Mouse (Mus musculus) MEL (cell line): ENCODE measurements around the gene Ildr2. TPM values are rescaled to one million over a fixed set of nuclear protein-coding genes. Genes with fewer than 3 reads are reported as not detected.

Experiments
- DNase-seq: peaks from one replicate; pipeline ENCODE4 v3.0.0; 2011; ENCODE audit warnings: low read depth, low spot score
- H3K27ac ChIP-seq: 2 replicates; pipeline ENCODE4 v1.5.1; 2012; ENCODE audit warnings: low read depth, mild to moderate bottlenecking, control low read depth, low read length, moderate library complexity; ENCODE audit not compliant: control insufficient read depth
- H3K27me3 ChIP-seq, 2 experiments: fragments of 150-350 bp in 1 of 2; sonication (generic) in 1 of 2; 2 replicates each; pipeline ENCODE4 v1.6.1; 2012; ENCODE audit warnings: low read length in 2 of 2, mild to moderate bottlenecking in 2 of 2, improper control_type of control experiment in 1 of 2, moderate library complexity in 1 of 2; ENCODE audit not compliant: insufficient read depth in 2 of 2, control insufficient read depth in 1 of 2
- H3K36me3 ChIP-seq, 2 experiments: 2 replicates each; pipeline ENCODE4 v1.6.1; 2012 to 2014; ENCODE audit warnings: low read length in 2 of 2, improper control_type of control experiment in 1 of 2, inconsistent platforms in 1 of 2, mild to moderate bottlenecking in 1 of 2; ENCODE audit not compliant: insufficient read depth in 2 of 2, control insufficient read depth in 1 of 2
- H3K4me1 ChIP-seq, 2 experiments: fragments of 150-350 bp in 1 of 2; sonication (generic) in 1 of 2; 2 replicates each; pipeline ENCODE4 v1.6.1; 2012; ENCODE audit warnings: low read length in 2 of 2, improper control_type of control experiment in 1 of 2, mild to moderate bottlenecking in 1 of 2; ENCODE audit not compliant: insufficient read depth in 2 of 2, control insufficient read depth in 1 of 2
- H3K4me3 ChIP-seq, 2 experiments: fragments of 150-350 bp in 1 of 2; sonication (generic) in 1 of 2; 2 replicates each; pipeline ENCODE4 v1.5.1; 2012; ENCODE audit warnings: low read depth in 2 of 2, low read length in 2 of 2, mild to moderate bottlenecking in 2 of 2, moderate library complexity in 2 of 2, control low read depth in 1 of 2, improper control_type of control experiment in 1 of 2; ENCODE audit not compliant: control insufficient read depth in 1 of 2, insufficient read depth in 1 of 2
- H3K79me2 ChIP-seq: 2 replicates; pipeline ENCODE4 v1.6.1; 2012; ENCODE audit warnings: mild to moderate bottlenecking, low read length, moderate library complexity; ENCODE audit not compliant: control insufficient read depth, poor library complexity, insufficient read depth
- H3K9ac ChIP-seq: 2 replicates; pipeline ENCODE4 v1.6.1; 2012; ENCODE audit warnings: low read depth, mild to moderate bottlenecking, control low read depth, low read length, moderate library complexity; ENCODE audit not compliant: control insufficient read depth, poor library complexity, severe bottlenecking
- H3K9me3 ChIP-seq: fragments of 150-350 bp; sonication (generic); replicated peaks from 2 replicates; pipeline ENCODE4 v1.6.1; 2012; ENCODE audit warnings: mild to moderate bottlenecking, low read length, improper control_type of control experiment, moderate library complexity; ENCODE audit not compliant: insufficient read depth
- CHD1 ChIP-seq: IDR thresholded peaks from 2 replicates; pipeline ENCODE4 v1.6.1; 2012; ENCODE audit warnings: low read depth, mild to moderate bottlenecking, inconsistent platforms, low read length, improper control_type of control experiment
- CHD2 ChIP-seq: IDR thresholded peaks from 2 replicates; pipeline ENCODE4 v1.6.1; 2011; ENCODE audit warnings: low read length, improper control_type of control experiment
- CTCF ChIP-seq, 3 experiments: IDR thresholded peaks in 2 of 3; conservative IDR thresholded peaks in 1 of 3; 2 replicates each; pipeline ENCODE4 v1.5.1; 2011 to 2012; ENCODE audit warnings: low read length in 3 of 3, low read depth in 2 of 3, mild to moderate bottlenecking in 2 of 3, improper control_type of control experiment in 1 of 3, inconsistent platforms in 1 of 3, mixed read lengths in 1 of 3, moderate library complexity in 1 of 3; ENCODE audit not compliant: control insufficient read depth in 1 of 3, insufficient read depth in 1 of 3, poor library complexity in 1 of 3, severe bottlenecking in 1 of 3
- EP300 ChIP-seq, 2 experiments: IDR thresholded peaks; 2 replicates each; pipeline ENCODE4 v1.6.1; 2011; ENCODE audit warnings: improper control_type of control experiment in 2 of 2, low read length in 2 of 2, low read depth in 1 of 2, mild to moderate bottlenecking in 1 of 2
- JUND ChIP-seq: IDR thresholded peaks from 2 replicates; pipeline ENCODE4 v1.6.1; 2011; ENCODE audit warnings: low read depth, mild to moderate bottlenecking, improper control_type of control experiment, low read length
- MAZ ChIP-seq: IDR thresholded peaks from 2 replicates; pipeline ENCODE4 v1.6.1; 2012; ENCODE audit warnings: low read depth, mild to moderate bottlenecking, inconsistent platforms, low read length, improper control_type of control experiment
- MXI1 ChIP-seq: IDR thresholded peaks from 2 replicates; pipeline ENCODE4 v1.6.1; 2011; ENCODE audit warnings: mild to moderate bottlenecking, low read depth, low read length, improper control_type of control experiment
- MYB ChIP-seq: IDR thresholded peaks from 2 replicates; pipeline ENCODE4 v1.6.1; 2011; ENCODE audit warnings: mild to moderate bottlenecking, low read depth, low read length, improper control_type of control experiment
- NRF1 ChIP-seq: IDR thresholded peaks from 2 replicates; pipeline ENCODE4 v1.6.1; 2014; ENCODE audit warnings: low read depth, mild to moderate bottlenecking, inconsistent platforms, low read length, improper control_type of control experiment, moderate library complexity; ENCODE audit not compliant: poor library complexity, insufficient read depth, severe bottlenecking
- POLR2AphosphoS2 ChIP-seq: IDR thresholded peaks from 2 replicates; pipeline ENCODE4 v1.6.1; 2011; ENCODE audit warnings: low read length, improper control_type of control experiment
- SMC3 ChIP-seq: IDR thresholded peaks from 2 replicates; pipeline ENCODE4 v1.6.1; 2011; ENCODE audit warnings: low read depth, low read length, improper control_type of control experiment
- TAL1 ChIP-seq: IDR thresholded peaks from 2 replicates; pipeline ENCODE4 v1.6.1; 2012; ENCODE audit warnings: mild to moderate bottlenecking, inconsistent platforms, low read length, moderate library complexity, mixed read lengths
- TBP ChIP-seq: IDR thresholded peaks from 2 replicates; pipeline ENCODE4 v1.8.0; 2011; ENCODE audit warnings: low read depth, low read length, improper control_type of control experiment
- USF1 ChIP-seq: IDR thresholded peaks from 2 replicates; pipeline ENCODE4 v1.6.1; 2014; ENCODE audit warnings: low read depth, mild to moderate bottlenecking, inconsistent platforms, low read length, improper control_type of control experiment, moderate library complexity
- ZC3H11A ChIP-seq: IDR thresholded peaks from 2 replicates; pipeline ENCODE4 v1.6.1; 2012; ENCODE audit warnings: low read depth, mild to moderate bottlenecking, inconsistent platforms, low read length, improper control_type of control experiment
- ZNF384 ChIP-seq: IDR thresholded peaks from 2 replicates; pipeline ENCODE4 v1.6.1; 2012; ENCODE audit warnings: low read depth, mild to moderate bottlenecking, inconsistent platforms, low read length, improper control_type of control experiment
- polyA plus RNA-seq, 2 experiments: library from polyadenylated mRNA; stranded (reverse) in 1 of 2; unstranded in 1 of 2; fragments of >175 nt in 1 of 2; fragments of >200 nt in 1 of 2; gene quantifications; 2 replicates each; pipeline versions ENCODE4 v1.2.1 to v1.2.4; 2012; ENCODE audit warnings: low replicate concordance in 2 of 2, low read depth in 1 of 2; ENCODE audit not compliant: insufficient read length in 2 of 2, insufficient read depth in 1 of 2, missing spikeins in 1 of 2
- total RNA-seq: library from RNA; depleted of rRNA; stranded (reverse); fragments of 300-350 nt; gene quantifications from 2 replicates; pipeline ENCODE4 v1.2.3, GENCODE M21; 2012; rRNA removed

Ildr2 gene
- total RNA-seq = not detected in 2 replicates
- polyA plus RNA-seq = not detected

DNA sequence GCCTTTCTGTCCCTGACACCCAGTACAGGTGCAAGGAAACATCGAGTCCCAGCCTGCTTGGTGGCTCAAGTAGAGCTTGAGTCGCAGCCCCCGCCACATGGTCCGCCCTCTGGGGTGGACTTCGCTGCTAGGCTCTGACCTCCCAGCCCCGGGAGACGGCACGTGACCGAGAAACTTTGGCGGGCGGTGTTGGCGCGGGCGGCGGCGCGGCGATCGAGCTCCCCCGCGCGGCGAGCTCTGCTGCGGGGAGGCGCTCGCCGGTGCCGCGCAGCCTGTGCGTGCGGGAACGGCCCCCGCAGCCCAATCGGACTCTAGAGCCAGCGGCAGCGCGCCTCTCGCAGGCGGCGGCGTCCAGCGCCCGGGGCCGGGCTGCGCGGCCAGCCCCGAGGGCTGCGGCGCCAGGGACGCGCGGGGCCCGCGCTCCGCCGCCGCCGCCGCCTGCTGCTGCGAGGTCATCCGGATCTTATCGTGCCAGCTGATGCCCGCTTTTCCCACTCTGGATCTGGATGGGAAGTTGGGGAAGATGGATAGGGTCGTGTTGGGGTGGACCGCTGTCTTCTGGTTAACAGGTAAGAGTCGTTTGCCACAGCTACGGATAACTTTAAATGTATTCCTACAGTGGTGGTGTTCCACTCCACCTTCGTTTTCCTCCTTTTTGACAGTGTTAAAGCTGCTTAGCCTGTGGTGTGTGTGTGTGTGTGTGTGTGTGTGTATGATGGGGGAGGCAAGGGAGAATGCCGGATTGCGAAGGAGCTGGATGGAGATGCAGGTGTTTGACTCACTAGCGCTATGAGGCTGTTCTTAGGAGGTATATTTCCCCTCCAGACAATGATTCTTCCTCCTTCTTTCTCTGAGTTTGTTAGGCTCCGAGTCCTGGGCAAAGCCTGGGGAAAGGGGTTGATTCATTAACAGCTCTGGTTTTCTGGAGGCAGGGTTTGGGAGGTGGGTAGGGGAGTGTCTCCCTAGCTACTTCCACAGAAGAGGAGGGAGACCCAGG, at the start of gene Ildr2:
TSS of gene Ildr2 (plus strand) at position 242 of the 997 bp plus-strand sequence.
- Histone ChIP-seq H3K36me3 (no peaks in the 10 kb centered on the region), H3K4me1 (no peaks in the 10 kb centered on the region), H3K9ac (no peak within 1 kb of the TSS), H3K27ac (no peak within 1 kb of the TSS), H3K79me2 (no peaks in the 10 kb centered on the region), H3K27me3 (no peaks in the 10 kb centered on the region; a peak in 1 of 4 replicates), H3K9me3 (no peaks in the 10 kb centered on the region), H3K4me3 (no peak within 1 kb of the TSS)
- TF ChIP-seq ZC3H11A (no peak), USF1 (no peak), CHD1 (no peak), JUND (no peak), NRF1 (no peak), MAZ (no peak), ZNF384 (no peak), TAL1 (no peak), CHD2 (no peak), MYB (no peak), MXI1 (no peak), POLR2AphosphoS2 (no peak), SMC3 (no peak)
- no peak for DNase-seq

DNA sequence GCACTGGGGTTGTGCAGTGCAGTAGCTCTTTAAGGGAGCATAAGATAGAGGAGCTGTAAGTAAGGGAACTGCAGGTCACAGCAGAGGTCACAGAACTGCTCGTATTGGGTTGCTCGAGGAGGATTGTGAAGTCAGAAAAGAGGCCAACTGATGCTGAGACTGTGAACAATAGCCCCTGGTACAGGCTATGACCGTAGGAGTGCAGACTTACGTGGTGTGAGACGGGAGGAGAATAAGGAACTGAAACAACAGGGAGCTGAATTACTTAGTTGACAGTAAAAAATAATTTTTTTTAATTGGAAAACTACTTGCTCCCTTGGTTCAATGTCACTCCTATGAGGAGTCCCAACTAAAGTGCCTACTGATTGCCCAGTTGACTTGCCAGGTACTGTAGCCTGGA, 49.8 kb upstream of the Ildr2 start:
- no peak for DNase-seq

More for the DNA sequence above, 49.8 kb upstream of the Ildr2 start:
- peaks cover 1 to 2% of the 10 kb centered on the region in 2 experiments; a peak in 2 of 4 replicates for H3K27me3 ChIP-seq
- H3K9ac ChIP-seq = no peak overlapping the region
- H3K4me3 ChIP-seq = no peak overlapping the region
- H3K36me3 ChIP-seq = no peaks in the 10 kb centered on the region
- H3K4me1 ChIP-seq = no peaks in the 10 kb centered on the region
- H3K9me3 ChIP-seq = no peaks in the 10 kb centered on the region
- H3K79me2 ChIP-seq = no peaks in the 10 kb centered on the region
- no peak overlapping the region for H3K27ac ChIP-seq
- no peak for TF ChIP-seq ZC3H11A
- TF ChIP-seq MYB = no peak
- TF ChIP-seq TBP = no peak
- TF ChIP-seq POLR2AphosphoS2 = no peak
- TF ChIP-seq TAL1 = no peak
- no peak for TF ChIP-seq ZNF384
- no peak for TF ChIP-seq EP300 (IDR thresholded peaks at IDR 0.05; ENCODE audit: low read depth in 1 of 2, low read length in 2 of 2)
- TF ChIP-seq CTCF (IDR thresholded peaks at IDR 0.05 in 2 of 3, conservative IDR thresholded peaks at IDR 0.05 in 1 of 3; ENCODE audit: control insufficient read depth in 1 of 3, insufficient read depth in 1 of 3, low read depth in 2 of 3, low read length in 3 of 3, poor library complexity in 1 of 3, severe bottlenecking in 1 of 3) = no peak
